Mouse (Mus musculus) lung, adult 10 weeks (tissue): ENCODE results near the gene Ttll10. TPM values are rescaled to one million over a fixed set of nuclear protein-coding genes. Genes with fewer than 3 reads are reported as not detected.

Experiments used
- polyA plus RNA-seq: library from polyadenylated mRNA; stranded (reverse); fragments of 350-450 nt; fragmentation: Illumina TruSeq; extraction: RNeasy Lipid Tissue Mini Kit (QIAGEN cat#74804); gene quantifications from one replicate; pipeline ENCODE4 v1.2.3, GENCODE M21; 2014; ENCODE audit warnings: low read depth, low replicate concordance; ENCODE audit not compliant: insufficient read depth

Ttll10 gene
- polyA plus RNA-seq = 1.3 TPM

DNA sequence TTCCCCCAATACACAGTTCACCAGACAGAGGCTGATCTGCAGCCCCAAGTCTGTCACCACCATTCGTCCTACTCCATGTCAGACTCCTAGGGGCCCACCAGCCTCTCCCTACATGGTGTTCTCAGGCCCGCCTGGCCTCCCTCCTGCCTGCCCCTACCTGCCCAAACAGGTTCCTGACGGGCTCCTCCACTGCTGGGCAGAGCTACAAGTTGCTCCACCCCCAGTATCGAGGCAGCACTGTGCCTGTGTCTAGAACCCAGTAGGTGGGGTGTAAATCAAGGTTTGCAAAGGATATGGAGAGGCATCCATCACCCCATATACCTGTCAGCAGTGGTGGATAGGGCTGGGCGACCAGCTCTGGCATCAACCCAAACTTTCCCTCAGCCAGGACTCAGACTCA is at the start of gene Ttll10:
Ttll10 (minus strand) TSS at position 154 of the 400 bp plus-strand sequence.

DNA sequence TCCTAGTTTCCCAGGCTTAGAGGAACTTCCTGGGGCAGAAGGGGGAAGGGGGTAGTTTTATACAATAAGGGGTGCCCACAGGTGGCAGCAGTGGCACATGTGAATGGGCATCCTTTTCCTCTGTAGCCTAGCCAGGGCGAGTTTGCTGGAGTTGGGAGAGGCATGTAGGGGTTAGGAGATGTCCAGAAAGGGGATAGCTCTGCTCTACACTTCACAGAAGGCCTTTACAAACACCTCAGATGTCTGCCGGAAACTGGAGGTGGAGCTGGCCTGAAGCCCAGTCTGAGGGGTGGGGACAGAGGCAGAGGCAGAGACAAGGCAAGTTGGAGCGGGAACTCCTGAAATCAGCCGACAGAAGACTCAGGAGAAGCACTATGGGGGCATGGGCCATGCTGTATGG is 33.2 kb downstream of the Ttll10 start, which contains the start of gene Tnfrsf18:
Tnfrsf18 (plus strand) TSS at position 152 of the 400 bp plus-strand sequence.

DNA sequence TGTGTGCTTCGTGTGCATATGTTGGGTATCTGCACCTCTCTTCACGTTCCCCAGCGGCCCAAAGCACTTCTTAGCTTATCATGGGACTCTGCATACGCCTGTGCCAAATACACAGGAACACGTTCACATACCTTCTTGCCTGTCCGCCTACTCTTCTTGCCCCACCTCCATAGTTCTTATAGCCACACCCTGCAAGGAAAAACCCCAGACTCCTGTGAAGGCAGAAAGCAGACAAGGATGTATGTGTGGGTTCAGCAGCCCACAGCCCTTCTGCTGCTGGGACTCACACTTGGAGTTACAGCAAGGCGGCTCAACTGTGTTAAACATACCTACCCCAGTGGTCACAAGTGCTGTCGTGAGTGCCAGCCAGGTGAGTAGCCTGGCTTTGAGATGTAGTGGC is 45.6 kb downstream of the Ttll10 start, which contains the start of gene Tnfrsf4:
Tnfrsf4 (plus strand) TSS at position 207 of the 400 bp plus-strand sequence.

DNA sequence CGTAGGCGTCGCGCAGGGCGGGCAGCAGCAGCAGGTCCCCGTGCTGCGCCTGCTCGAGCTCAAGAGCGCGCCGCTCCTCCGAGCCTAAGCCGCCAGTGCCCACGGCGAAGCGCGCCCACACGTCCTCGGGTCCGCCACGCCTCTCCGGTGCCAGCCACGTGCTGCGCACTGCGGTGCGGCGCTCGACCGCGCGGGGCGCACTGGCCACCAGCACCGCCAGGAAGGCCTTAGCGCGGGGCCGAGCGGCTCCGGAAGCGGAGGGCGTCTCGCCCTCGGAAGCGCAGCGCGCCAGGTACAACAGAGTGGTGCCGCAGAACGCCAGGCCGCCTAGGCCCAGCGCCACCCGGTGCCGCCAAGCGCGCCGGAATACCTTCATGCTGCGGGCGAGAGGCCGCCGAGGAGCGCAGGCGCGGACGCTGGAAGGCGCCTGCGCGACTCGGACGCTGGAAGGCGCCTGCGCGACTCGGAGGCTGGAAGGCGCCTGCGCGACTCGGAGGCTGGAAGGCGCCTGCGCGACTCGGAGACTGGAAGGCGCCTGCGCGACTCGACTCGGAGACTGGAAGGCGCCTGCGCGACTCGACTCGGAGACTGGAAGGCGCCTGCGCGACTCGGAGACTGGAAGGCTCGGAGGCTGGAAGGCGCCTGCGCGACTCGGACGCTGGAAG is 66.8 kb downstream of the Ttll10 start, which contains the start of the genes B3galt6 and Sdf4:
B3galt6 (minus strand) TSS at position 409 of the 665 bp plus-strand sequence.
Sdf4 (plus strand) TSS at position 632 of the 665 bp plus-strand sequence.

Other genes with a start within 250 kb of the Ttll10 start
- gene Ccnl2, start 246.9 kb downstream of the Ttll10 start, polyA plus RNA-seq = 51.7 TPM
- 106 TPM for gene Aurkaip1, start 228.1 kb downstream of the Ttll10 start, polyA plus RNA-seq
- gene Mxra8, start 219.7 kb downstream of the Ttll10 start, polyA plus RNA-seq = 188 TPM
- 25.1 TPM for gene Dvl1, start 212.0 kb downstream of the Ttll10 start, polyA plus RNA-seq
- 0.19 TPM for gene Tas1r3, start 196.1 kb downstream of the Ttll10 start, polyA plus RNA-seq
- 6.7 TPM for gene Cptp, start 190.0 kb downstream of the Ttll10 start, polyA plus RNA-seq
- 18.8 TPM for gene Ints11, start 189.9 kb downstream of the Ttll10 start, polyA plus RNA-seq
- gene Pusl1, start 167.6 kb downstream of the Ttll10 start, polyA plus RNA-seq = 13.1 TPM
- gene Acap3, start 167.6 kb downstream of the Ttll10 start, polyA plus RNA-seq = 6.0 TPM
- 45.9 TPM for gene Ube2j2, start 115.6 kb downstream of the Ttll10 start, polyA plus RNA-seq
- gene C1qtnf12, start 97.1 kb downstream of the Ttll10 start, polyA plus RNA-seq = 18.9 TPM
- gene B3galt6, start 66.8 kb downstream of the Ttll10 start, polyA plus RNA-seq = 3.9 TPM
- 179 TPM for gene Sdf4, start 66.5 kb downstream of the Ttll10 start, polyA plus RNA-seq
- gene Tnfrsf4, start 45.6 kb downstream of the Ttll10 start, polyA plus RNA-seq = 2.9 TPM
- 4.0 TPM for gene Tnfrsf18, start 33.2 kb downstream of the Ttll10 start, polyA plus RNA-seq
- gene 9430015G10Rik, start 50.6 kb upstream of the Ttll10 start, polyA plus RNA-seq = 4.0 TPM
- not detected for gene Rnf223, start 71.1 kb upstream of the Ttll10 start, polyA plus RNA-seq
- 53.1 TPM for gene Agrn, start 138.1 kb upstream of the Ttll10 start, polyA plus RNA-seq
- gene Isg15, start 141.4 kb upstream of the Ttll10 start, polyA plus RNA-seq = 46.9 TPM
- 2.0 TPM for gene AW011738, start 143.9 kb upstream of the Ttll10 start, polyA plus RNA-seq
- 1.2 TPM for gene Perm1, start 156.5 kb upstream of the Ttll10 start, polyA plus RNA-seq
- gene Plekhn1, start 175.4 kb upstream of the Ttll10 start, polyA plus RNA-seq = 11.9 TPM
- gene Noc2l, start 176.6 kb upstream of the Ttll10 start, polyA plus RNA-seq = 23.9 TPM
- gene Samd11, start 196.2 kb upstream of the Ttll10 start, polyA plus RNA-seq = not detected